Mouse (Mus musculus): Measurements from ENCODE around the gene Prdm13.

DNA sequence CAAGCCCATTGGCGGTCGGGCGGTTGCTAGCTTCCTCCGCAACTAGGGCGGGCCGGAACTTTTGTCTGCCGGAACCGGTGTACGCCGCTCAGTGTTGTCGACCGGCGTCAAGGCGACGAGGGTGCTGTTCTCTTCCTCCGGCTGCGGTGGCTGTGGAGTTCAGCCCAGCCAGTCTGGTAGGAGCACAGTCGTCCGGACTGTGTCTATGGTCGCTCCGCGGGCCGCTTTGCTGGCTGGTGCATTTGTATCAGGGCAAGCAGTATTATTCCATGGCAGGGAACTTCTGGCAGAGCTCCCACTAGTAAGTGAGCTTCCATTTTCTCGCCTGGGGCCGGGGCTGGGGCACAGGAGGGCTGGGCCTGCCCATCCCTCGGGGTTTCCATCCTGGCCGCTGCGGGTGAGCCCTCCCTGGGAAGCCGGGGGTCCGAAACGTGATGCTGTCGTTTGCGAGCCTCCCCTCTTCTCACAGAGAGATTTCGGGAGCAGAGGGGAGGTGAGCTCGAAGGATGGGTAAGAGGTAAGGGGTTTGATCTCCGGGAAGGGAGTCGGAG lies 41.9 kb upstream of the Prdm13 start, which contains the start of gene Ccnc:
- no peak for TF ChIP-seq TAL1 (IDR thresholded peaks at IDR 0.05; ENCODE audit: low read length)
- no peak for TF ChIP-seq GATA1 (IDR thresholded peaks at IDR 0.05; ENCODE audit: low read length)

Data from erythroblast, embryonic 14.5 days (primary cell).